Mouse (Mus musculus): ENCODE data around the gene Atp1a3. TPM values are rescaled to one million over a fixed set of nuclear protein-coding genes. Genes with fewer than 3 reads are reported as not detected.

Gene Atp1a3
- polyA plus RNA-seq, 2 experiments from 2014 or later, result 0.65 to 0.92 TPM

GRCm38 (mm10) chr7:25003820-25004388 is 1.9 kb downstream of the Atp1a3 start:
- ATAC-seq, result no peak

GRCm38 (mm10) chr7:25003291-25003690 is 2.5 kb downstream of the Atp1a3 start:
- no peak for ATAC-seq

- peak; percentile 66 for ATAC-seq
Measured at GRCm38 (mm10) chr7:25000711-25001110, 5.0 kb downstream of the Atp1a3 start.

GRCm38 (mm10) chr7:25000211-25000610 is 5.5 kb downstream of the Atp1a3 start:
- ATAC-seq, result peak; percentile 43

- ATAC-seq, result no peak
Measured at GRCm38 (mm10) chr7:24993081-24993480, 12.7 kb downstream of the Atp1a3 start.

- no peak for ATAC-seq
Measured at GRCm38 (mm10) chr7:24990478-24990877, 15.3 kb downstream of the Atp1a3 start.

GRCm38 (mm10) chr7:24987941-24988340 is 17.8 kb downstream of the Atp1a3 start:
- ATAC-seq, result no peak

- no peak for ATAC-seq
Measured at GRCm38 (mm10) chr7:24985799-24986198, 20.0 kb downstream of the Atp1a3 start.

- no peak for ATAC-seq
Measured at GRCm38 (mm10) chr7:24984307-24984706, 21.5 kb downstream of the Atp1a3 start.

GRCm38 (mm10) chr7:24983396-24983795 is 22.4 kb downstream of the Atp1a3 start:
- ATAC-seq, result no peak

- no peak for ATAC-seq
Measured at GRCm38 (mm10) chr7:24980439-24980838, 25.3 kb downstream of the Atp1a3 start.

GRCm38 (mm10) chr7:24978781-24979180 is 27.0 kb downstream of the Atp1a3 start:
- ATAC-seq, result no peak

GRCm38 (mm10) chr7:24974893-24975595 is 30.7 kb downstream of the Atp1a3 start:
- ATAC-seq, result peak; percentile 24

GRCm38 (mm10) chr7:24973902-24974301 is 31.9 kb downstream of the Atp1a3 start:
- no peak for ATAC-seq

- ATAC-seq, result no peak
Measured at GRCm38 (mm10) chr7:24973208-24973607, 32.5 kb downstream of the Atp1a3 start.

GRCm38 (mm10) chr7:24971972-24972893 is 33.5 kb downstream of the Atp1a3 start, which contains the start of gene Rabac1:
Gene Rabac1, minus strand, starts transcription at chr7:24972754.
- ATAC-seq, result peak; percentile 91

- ATAC-seq, result no peak
Measured at GRCm38 (mm10) chr7:24971261-24971971, 34.3 kb downstream of the Atp1a3 start.

GRCm38 (mm10) chr7:24970341-24970740 is 35.4 kb downstream of the Atp1a3 start:
- ATAC-seq, result no peak

- no peak for ATAC-seq
Measured at GRCm38 (mm10) chr7:24969805-24970204, 36.0 kb downstream of the Atp1a3 start.

GRCm38 (mm10) chr7:24968463-24968862 is 37.3 kb downstream of the Atp1a3 start:
- ATAC-seq, result no peak

GRCm38 (mm10) chr7:24967966-24968365 is 37.8 kb downstream of the Atp1a3 start:
- ATAC-seq, result no peak

GRCm38 (mm10) chr7:24964897-24965535 is 40.7 kb downstream of the Atp1a3 start:
- ATAC-seq, result peak; percentile 59

Data from activated CD4-positive, CD25-positive, alpha-beta regulatory T cell, adult 4 months (primary cell).